Mouse (Mus musculus) inflammation-experienced regulatory T-cells, adult 6 months (primary cell): ENCODE measurements around the gene Dmrt1. TPM values are rescaled to one million over a fixed set of nuclear protein-coding genes. Genes with fewer than 3 reads are reported as not detected.

Experiments used
- ATAC-seq: one replicate; pipeline ENCODE4 v1.8.0; 2017
- polyA plus RNA-seq, 3 experiments: library from polyadenylated mRNA; unstranded; fragments of 100-300 nt; shearing (Covaris generic); gene quantifications; one replicate each; pipeline ENCODE4 v1.2.1; 2017

Dmrt1 gene
- polyA plus RNA-seq, 3 experiments from 2014 or later: not detected

- no peak for ATAC-seq
Measured at GRCm38 (mm10) chr19:25635119-25635518, 129.7 kb downstream of the Dmrt1 start.

GRCm38 (mm10) chr19:25635622-25636244 is 130.3 kb downstream of the Dmrt1 start:
- ATAC-seq: no peak

- no peak for ATAC-seq
Measured at GRCm38 (mm10) chr19:25638766-25639361, 133.4 kb downstream of the Dmrt1 start.

GRCm38 (mm10) chr19:25641786-25642185 is 136.4 kb downstream of the Dmrt1 start:
- no peak for ATAC-seq

GRCm38 (mm10) chr19:25647136-25647535 is 141.7 kb downstream of the Dmrt1 start:
- ATAC-seq: no peak

- ATAC-seq: no peak
Measured at GRCm38 (mm10) chr19:25648701-25649100, 143.3 kb downstream of the Dmrt1 start.

GRCm38 (mm10) chr19:25650474-25650873 is 145.1 kb downstream of the Dmrt1 start:
- no peak for ATAC-seq

GRCm38 (mm10) chr19:25652560-25652959 is 147.1 kb downstream of the Dmrt1 start:
- no peak for ATAC-seq

Other genes starting within 250 kb of the Dmrt1 start
- not detected for gene Dmrt3, start 104.7 kb downstream of the Dmrt1 start, polyA plus RNA-seq
- not detected for gene Dmrt2, start 166.8 kb downstream of the Dmrt1 start, polyA plus RNA-seq